Mouse (Mus musculus) hindbrain, postnatal 0 days (tissue): ENCODE data around the gene Slc44a3. TPM values are rescaled to one million over a fixed set of nuclear protein-coding genes. Genes with fewer than 3 reads are reported as not detected.

ENCODE experiments used
- ATAC-seq: fragments of 200-750 bp; cut with Nextera tagmentation; 2 replicates; pipeline ENCODE4 v1.8.0; 2017; ENCODE audit warnings: mild to moderate bottlenecking, moderate TSS enrichment, moderate library complexity
- DNase-seq: peaks from one replicate; pipeline ENCODE4 v3.0.0-alpha.2; 2015; ENCODE audit warnings: low spot score
- H3K27ac ChIP-seq: fragments of 300-500 bp; sonication (generic); 2 replicates; pipeline ENCODE4 v1.5.1; 2014; ENCODE audit warnings: mild to moderate bottlenecking
- H3K27me3 ChIP-seq: fragments of 300-500 bp; sonication (generic); 2 replicates; pipeline ENCODE4 v1.6.1; 2014; ENCODE audit warnings: low read length, mixed read lengths; ENCODE audit not compliant: insufficient read depth
- H3K36me3 ChIP-seq: fragments of 300-500 bp; sonication (generic); 2 replicates; pipeline ENCODE4 v1.6.1; 2014; ENCODE audit warnings: low read length, mixed read lengths; ENCODE audit not compliant: insufficient read depth
- H3K4me1 ChIP-seq: fragments of 300-500 bp; sonication (generic); 2 replicates; pipeline ENCODE4 v1.6.1; 2014; ENCODE audit warnings: antibody characterized with exemption, low read length, mixed read lengths; ENCODE audit not compliant: insufficient read depth
- H3K4me2 ChIP-seq: fragments of 300-500 bp; sonication (generic); 2 replicates; pipeline ENCODE4 v1.6.1; 2014; ENCODE audit warnings: low read depth, mild to moderate bottlenecking, low read length, moderate library complexity, mixed read lengths
- H3K4me3 ChIP-seq: fragments of 300-500 bp; sonication (generic); 2 replicates; pipeline ENCODE4 v1.5.1; 2014; ENCODE audit warnings: low read length
- H3K9ac ChIP-seq: fragments of 300-500 bp; sonication (generic); replicated peaks from 2 replicates; pipeline ENCODE4 v1.6.1; 2014; ENCODE audit warnings: mild to moderate bottlenecking, low read length, moderate library complexity, mixed read lengths
- H3K9me3 ChIP-seq: fragments of 300-500 bp; sonication (generic); 2 replicates; pipeline ENCODE4 v1.6.1; 2016; ENCODE audit warnings: low read length, mixed read lengths
- CTCF ChIP-seq: IDR thresholded peaks from 2 replicates; pipeline ENCODE4 v1.5.1; 2016; ENCODE audit warnings: antibody characterized with exemption, control low read depth, low read depth
- WGBS: fragments of 180-500 bp; shearing (Covaris S2); extraction: QIAGEN DNeasy Blood & Tissue Kit; methylation state at CpG from one replicate; pipeline ENCODE4 v1.1.7; 2014; 5-methylcytosine and 5-hydroxymethylcytosine counted together
- polyA plus RNA-seq: library from polyadenylated mRNA; unstranded; fragments of >200 nt; fragmentation: Nextera tagmentation; extraction: Ambion mirVana; gene quantifications from 2 replicates; pipeline ENCODE4 v1.2.1, GENCODE M21; 2015
- total RNA-seq: library from RNA; depleted of rRNA; stranded (reverse); fragments of >200 nt; gene quantifications from 2 replicates; pipeline ENCODE4 v1.2.3, GENCODE M21; 2014

Slc44a3 gene
- total and polyA plus RNA-seq, 2 experiments from 2014 or later: 0.51 to 0.68 TPM

DNA sequence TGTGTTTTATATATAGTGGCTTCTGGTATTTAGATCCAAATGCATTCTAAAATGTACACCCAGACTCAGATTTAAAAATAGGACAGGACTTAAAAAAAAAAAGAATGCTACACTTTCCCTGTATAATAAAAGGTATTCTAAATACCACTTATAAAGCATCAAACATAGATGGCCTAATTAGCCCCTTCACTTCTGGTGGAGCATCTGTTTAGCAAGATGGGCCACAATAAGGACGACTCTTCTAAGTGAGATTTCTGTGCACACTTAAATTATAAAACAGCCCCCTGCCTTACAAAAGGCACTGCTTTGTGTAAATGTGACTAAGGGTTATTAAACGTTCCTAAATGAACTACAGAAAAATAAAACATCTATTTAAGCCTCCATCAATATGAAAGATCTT lies 47.0 kb downstream of the Slc44a3 start:
- Histone ChIP-seq H3K27me3 (no peaks in the 10 kb centered on the region), H3K4me3 (no peak overlapping the region), H3K9ac (no peak overlapping the region), H3K36me3 (no peaks in the 10 kb centered on the region), H3K4me2 (no peak overlapping the region), H3K4me1 (0 out of 2 replicates have a peak, but pooled peaks cover 10% of the 10 kb centered on the region), H3K27ac (no peak overlapping the region), H3K9me3 (no peaks in the 10 kb centered on the region)
- no peak for ATAC-seq
- 70% methylated on average over 2 of the region's 2 CpGs for WGBS
- no peak for TF ChIP-seq CTCF
- DNase-seq: no peak

DNA sequence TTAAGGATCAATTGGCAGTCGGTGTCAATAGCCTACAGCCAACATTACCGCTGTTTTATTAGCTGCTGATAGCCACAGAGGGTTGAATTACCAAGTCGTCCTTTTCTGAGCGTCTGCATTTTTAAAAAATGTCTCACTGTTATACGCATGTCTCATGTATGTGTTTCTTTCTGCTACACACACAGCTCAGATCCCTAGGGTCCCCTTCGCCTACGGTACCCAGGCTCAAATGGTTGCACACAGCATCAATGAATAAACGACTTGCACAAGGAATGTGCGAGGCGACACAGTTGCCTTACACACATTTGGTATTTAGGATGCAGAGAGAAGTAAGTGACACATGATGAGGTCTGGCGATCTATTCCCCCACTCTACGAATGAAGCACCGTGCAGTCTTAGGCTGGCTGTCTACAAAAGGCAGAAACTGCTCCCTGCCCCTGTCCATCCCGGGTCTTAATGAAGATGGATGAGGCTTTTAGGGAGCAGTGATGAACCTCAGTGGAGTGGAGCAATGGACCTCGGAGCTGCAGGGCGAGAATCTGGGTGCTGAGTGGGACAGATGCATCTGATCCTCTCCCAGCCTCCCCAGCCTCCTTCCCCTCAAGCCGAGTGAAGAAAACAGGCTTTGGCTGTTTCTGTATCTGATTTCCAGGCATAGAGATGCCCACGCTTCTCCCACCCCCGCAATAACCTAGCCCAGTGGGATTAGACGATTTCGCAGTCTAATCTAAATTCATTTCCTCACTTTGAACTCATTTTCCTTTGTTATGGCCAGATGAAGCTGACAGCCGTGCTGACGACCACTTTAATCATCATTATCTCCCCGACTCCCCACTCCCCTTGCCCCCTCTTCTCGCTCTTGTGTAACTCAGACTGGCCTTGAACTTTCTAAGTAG lies 48.7 kb downstream of the Slc44a3 start:
- WGBS: 41% methylated on average over 25 of the region's 25 CpGs

GRCm38 (mm10) chr3:121481564-121481963 lies 50.6 kb downstream of the Slc44a3 start:
- H3K4me2 ChIP-seq: no peak overlapping the region
- DNase-seq: no peak
- H3K9ac ChIP-seq: no peak overlapping the region
- no peak for ATAC-seq
- no peak for TF ChIP-seq CTCF
- no peaks in the 10 kb centered on the region for H3K27me3 ChIP-seq
- H3K4me3 ChIP-seq: no peak overlapping the region
- H3K4me1 ChIP-seq: no peaks in the 10 kb centered on the region
- no peaks in the 10 kb centered on the region for H3K9me3 ChIP-seq
- no peak overlapping the region for H3K27ac ChIP-seq
- no peaks in the 10 kb centered on the region for H3K36me3 ChIP-seq
- 50% methylated on average over 6 of the region's 6 CpGs for WGBS

More for the DNA sequence above, 48.7 kb downstream of the Slc44a3 start:
- Histone ChIP-seq H3K9me3 (no peaks in the 10 kb centered on the region), H3K4me1 (no peaks in the 10 kb centered on the region), H3K36me3 (no peaks in the 10 kb centered on the region), H3K9ac (peak overlapping the region; percentile 35; the same call in 1 of the 2 replicates), H3K4me2 (0 out of 2 replicates have a peak overlapping the region, but pooled peaks have one; percentile 10), H3K27ac (no peak overlapping the region), H3K27me3 (no peaks in the 10 kb centered on the region), H3K4me3 (no peak overlapping the region)
- peak; percentile 36 for ATAC-seq
- peak; percentile 31 for DNase-seq
- no peak for TF ChIP-seq CTCF

DNA sequence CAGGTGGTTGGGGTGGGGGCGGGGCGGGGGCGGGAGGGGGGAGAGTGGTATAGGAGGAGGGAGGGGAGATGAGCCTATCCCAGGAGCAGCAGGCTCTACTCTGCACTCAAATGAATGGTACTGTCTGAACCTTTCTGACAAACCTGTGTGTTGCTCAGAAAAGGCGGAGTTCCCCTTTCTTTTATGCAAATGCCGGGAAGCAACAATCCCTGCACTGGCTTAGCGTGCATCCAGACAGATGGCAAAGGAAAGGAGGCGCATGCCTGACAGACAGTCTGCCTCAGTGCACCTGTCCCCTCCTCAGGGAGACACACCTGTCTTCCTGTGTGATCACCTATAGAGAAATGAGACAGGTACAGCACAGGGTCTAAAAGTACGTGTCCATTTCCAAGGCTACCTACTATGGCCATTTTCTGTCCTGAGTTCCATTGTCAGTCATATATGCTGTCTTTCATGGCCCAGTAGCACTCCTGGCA lies 51.2 kb downstream of the Slc44a3 start:
- Histone ChIP-seq H3K36me3 (no peaks in the 10 kb centered on the region), H3K4me1 (no peaks in the 10 kb centered on the region), H3K4me2 (no peak overlapping the region), H3K27me3 (no peaks in the 10 kb centered on the region), H3K27ac (no peak overlapping the region), H3K4me3 (no peak overlapping the region), H3K9ac (no peak overlapping the region), H3K9me3 (no peaks in the 10 kb centered on the region)
- no peak for DNase-seq
- TF ChIP-seq CTCF: no peak
- WGBS: 49% methylated on average over 8 of the region's 8 CpGs
- ATAC-seq: no peak

- no peak overlapping the region for H3K4me2 ChIP-seq
- H3K9me3 ChIP-seq: no peaks in the 10 kb centered on the region
- ATAC-seq: 0 out of 2 replicates have a peak, but pooled peaks have one; percentile 46
- no peak for DNase-seq
- H3K27me3 ChIP-seq: no peaks in the 10 kb centered on the region
- H3K4me1 ChIP-seq: no peaks in the 10 kb centered on the region
- H3K36me3 ChIP-seq: no peaks in the 10 kb centered on the region
- TF ChIP-seq CTCF: no peak
- no peak overlapping the region for H3K9ac ChIP-seq
- WGBS: 51% methylated on average over 26 of the region's 26 CpGs
- H3K4me3 ChIP-seq: no peak overlapping the region
- H3K27ac ChIP-seq: no peak overlapping the region
Observed at GRCm38 (mm10) chr3:121480030-121480960, 51.9 kb downstream of the Slc44a3 start.

DNA sequence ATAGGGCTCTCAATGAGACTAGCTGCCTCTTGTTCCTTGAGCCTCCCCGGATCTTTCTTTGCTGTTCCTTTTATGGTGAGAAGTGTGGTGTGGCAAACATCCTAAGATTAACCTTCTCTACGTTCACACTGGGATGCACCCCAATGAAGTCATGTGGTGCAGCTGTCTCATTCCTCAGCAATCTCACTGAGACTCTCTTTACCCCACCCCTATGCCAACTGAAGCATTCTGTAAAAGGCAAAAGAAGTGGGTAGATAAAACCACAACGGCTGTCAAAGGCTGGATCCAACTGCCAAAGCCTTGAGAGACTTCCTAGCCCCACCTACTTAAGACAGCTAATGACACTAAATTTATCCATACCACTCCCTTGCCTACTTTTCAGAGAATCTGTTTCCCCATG lies 57.5 kb downstream of the Slc44a3 start:
- WGBS: 73% methylated on average over 3 of the region's 3 CpGs
- DNase-seq (no peak), ATAC-seq (no peak)
- Histone ChIP-seq H3K4me2 (no peak overlapping the region), H3K9me3 (no peaks in the 10 kb centered on the region), H3K36me3 (no peaks in the 10 kb centered on the region), H3K27me3 (no peaks in the 10 kb centered on the region), H3K4me1 (peaks cover 3% of the 10 kb centered on the region; the same call in 1 of the 2 replicates), H3K4me3 (no peak overlapping the region), H3K27ac (no peak overlapping the region), H3K9ac (no peak overlapping the region)
- TF ChIP-seq CTCF: no peak
